Mouse (Mus musculus) spleen, adult 2 months (tissue): Measurements from ENCODE around the gene Cdr2l.

Experiments used
- CTCF ChIP-seq: fragments of 200-500 bp; IDR thresholded peaks from 2 replicates; pipeline ENCODE4 v1.5.1; 2011; ENCODE audit warnings: mild to moderate bottlenecking, inconsistent platforms; ENCODE audit not compliant: insufficient read depth, insufficient read length, insufficient replicate concordance; ENCODE audit errors: extremely low read depth
- POLR2A ChIP-seq: fragments of 200-500 bp; IDR thresholded peaks from 2 replicates; pipeline ENCODE4 v1.6.1; 2011; ENCODE audit warnings: low read depth, low read length, inconsistent platforms

DNA sequence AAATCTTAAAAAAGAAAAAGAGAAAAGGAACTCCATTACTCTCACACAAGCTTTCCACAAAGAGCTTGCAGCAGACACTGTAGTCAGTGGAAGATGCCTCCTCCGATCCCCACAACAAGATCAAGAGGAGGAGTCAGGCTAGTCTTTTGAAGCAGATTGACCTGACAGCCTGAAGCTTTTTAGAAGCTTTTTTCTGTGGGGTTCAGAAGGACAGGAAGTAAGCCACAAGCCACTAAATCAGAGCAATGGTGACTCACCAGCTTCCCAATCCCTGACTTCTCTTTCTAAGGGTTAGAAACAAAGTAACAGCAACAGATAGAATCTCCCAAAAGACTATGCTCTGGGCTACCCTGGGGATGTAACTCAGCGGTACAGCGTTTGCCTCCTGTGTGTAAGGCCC, 57.6 kb downstream of the Cdr2l start:
- TF ChIP-seq POLR2A (no peak), CTCF (no peak)
